Mouse (Mus musculus): ENCODE results near the gene Tsga10ip.
"Not testable (repeated sequence)": the region's sequence is repeated elsewhere in the genome, so short reads cannot be mapped to it uniquely, and the experiment has no call there.

The Tsga10ip gene

GRCm38 (mm10) chr19:5423561-5423960, 21.2 kb upstream of the Tsga10ip start:
- no peak for DNase-seq (ENCODE audit: low spot score)

- DNase-seq (ENCODE audit: low spot score): no peak
Measured at GRCm38 (mm10) chr19:5422895-5423443, 20.6 kb upstream of the Tsga10ip start.

GRCm38 (mm10) chr19:5422267-5422666, 19.9 kb upstream of the Tsga10ip start:
- no peak for DNase-seq (ENCODE audit: low spot score)

- DNase-seq (ENCODE audit: low spot score): no peak
Measured at GRCm38 (mm10) chr19:5421784-5422183, 19.5 kb upstream of the Tsga10ip start.

GRCm38 (mm10) chr19:5420579-5420978, 18.3 kb upstream of the Tsga10ip start:
- no peak for DNase-seq (ENCODE audit: low spot score)

- no peak for DNase-seq (ENCODE audit: low spot score)
Measured at GRCm38 (mm10) chr19:5419630-5420029, 17.3 kb upstream of the Tsga10ip start.

GRCm38 (mm10) chr19:5418750-5419466, 16.6 kb upstream of the Tsga10ip start:
- no peak for DNase-seq (ENCODE audit: low spot score)

GRCm38 (mm10) chr19:5414534-5414957, 12.2 kb upstream of the Tsga10ip start:
- peak; percentile 36 for DNase-seq (ENCODE audit: low spot score)

- no peak for DNase-seq (ENCODE audit: low spot score)
Measured at GRCm38 (mm10) chr19:5413840-5414239, 11.5 kb upstream of the Tsga10ip start.

- DNase-seq (ENCODE audit: low spot score): no peak
Measured at GRCm38 (mm10) chr19:5411961-5412360, 9.6 kb upstream of the Tsga10ip start.

- DNase-seq (ENCODE audit: low spot score): no peak
Measured at GRCm38 (mm10) chr19:5410641-5411040, 8.3 kb upstream of the Tsga10ip start.

GRCm38 (mm10) chr19:5409068-5409467, 6.7 kb upstream of the Tsga10ip start:
- no peak for DNase-seq (ENCODE audit: low spot score)

- DNase-seq (ENCODE audit: low spot score): no peak
Measured at GRCm38 (mm10) chr19:5408057-5409001, 6.0 kb upstream of the Tsga10ip start.

GRCm38 (mm10) chr19:5407133-5407532, 4.8 kb upstream of the Tsga10ip start:
- DNase-seq (ENCODE audit: low spot score): peak; percentile 67

- DNase-seq (ENCODE audit: low spot score): not testable (repeated sequence)
Measured at GRCm38 (mm10) chr19:5406531-5407126, 4.3 kb upstream of the Tsga10ip start.

GRCm38 (mm10) chr19:5405924-5406323, 3.6 kb upstream of the Tsga10ip start:
- DNase-seq (ENCODE audit: low spot score): no peak

- not testable (repeated sequence) for DNase-seq (ENCODE audit: low spot score)
Measured at GRCm38 (mm10) chr19:5401073-5401472, 1.3 kb downstream of the Tsga10ip start.

- no peak for DNase-seq (ENCODE audit: low spot score)
Measured at GRCm38 (mm10) chr19:5395371-5395770, 7.0 kb downstream of the Tsga10ip start.

- no peak for DNase-seq (ENCODE audit: low spot score)
Measured at GRCm38 (mm10) chr19:5394168-5394567, 8.2 kb downstream of the Tsga10ip start.

GRCm38 (mm10) chr19:5392892-5393291, 9.4 kb downstream of the Tsga10ip start:
- DNase-seq (ENCODE audit: low spot score): peak; percentile 78

- no peak for DNase-seq (ENCODE audit: low spot score)
Measured at GRCm38 (mm10) chr19:5390416-5390815, 11.9 kb downstream of the Tsga10ip start.

- DNase-seq (ENCODE audit: low spot score): peak; percentile 52
Measured at GRCm38 (mm10) chr19:5389647-5390046, 12.7 kb downstream of the Tsga10ip start.

All from urinary bladder, postnatal 14 days (tissue).